Mouse (Mus musculus): Measurements from ENCODE around the gene Col27a1.
A peak's percentile ranks its signal among the peaks of the same experiment; 100 is the strongest.

Col27a1 gene

DNA sequence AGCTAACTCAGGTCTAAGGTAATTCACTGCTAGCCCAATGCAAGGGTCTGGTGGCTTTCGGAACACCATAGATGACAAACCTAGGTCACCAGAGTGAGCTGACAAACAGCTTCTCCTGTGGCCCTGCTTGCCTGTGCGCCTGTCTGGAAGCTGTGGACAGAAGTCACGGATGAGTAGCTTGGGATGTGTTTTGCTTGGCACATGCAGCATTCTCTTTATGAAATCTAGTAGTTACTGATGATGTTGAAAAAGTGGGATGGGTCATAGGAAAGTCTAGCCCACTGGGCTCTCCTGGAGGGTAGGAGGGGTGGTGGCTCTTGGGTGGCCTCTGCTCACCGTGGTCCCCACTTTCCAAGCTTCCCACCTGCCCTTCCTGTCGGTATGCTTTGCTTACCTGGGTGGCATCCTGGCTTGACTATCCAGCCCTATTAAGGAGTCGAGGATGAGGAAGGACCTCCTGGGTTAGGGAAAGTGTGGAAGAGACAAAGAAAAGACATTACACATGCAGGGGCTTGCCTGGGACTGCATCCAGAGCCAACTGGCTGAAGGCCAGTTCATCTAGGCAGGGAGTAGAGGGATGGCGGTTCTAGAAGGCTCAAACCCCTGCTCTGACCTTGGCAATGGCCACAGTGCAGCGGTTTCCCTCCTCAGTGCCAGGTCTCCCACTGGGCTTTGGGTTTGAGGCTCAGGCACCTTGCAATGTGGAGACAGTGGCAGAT lies 12.5 kb downstream of the Col27a1 start:
- DNase-seq: no peak

- peak; percentile 5 for DNase-seq
Measured at GRCm38 (mm10) chr4:63226883-63227235, 13.1 kb downstream of the Col27a1 start.

DNA sequence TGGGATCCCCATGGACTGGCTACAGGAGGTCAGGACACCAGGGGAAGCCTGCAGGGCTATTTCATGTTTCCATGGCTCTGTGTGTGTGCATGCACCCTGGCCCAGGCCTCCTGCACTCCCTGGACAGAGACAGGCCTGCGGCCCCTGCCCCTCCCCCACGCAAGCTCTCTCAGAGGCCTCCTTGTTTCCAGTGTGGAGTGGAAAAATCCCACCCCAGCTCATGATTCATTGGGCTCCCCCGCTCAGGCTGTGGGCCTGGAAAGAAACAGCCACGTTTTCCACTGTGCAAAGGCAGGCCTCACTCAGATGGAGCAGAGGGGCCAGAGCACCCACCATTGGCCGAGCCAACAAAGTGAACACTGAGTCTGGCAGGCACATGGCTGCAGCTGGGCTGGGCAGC lies 15.1 kb downstream of the Col27a1 start:
- DNase-seq: peak; percentile 62

- DNase-seq: peak; percentile 77
Measured at GRCm38 (mm10) chr4:63229991-63230581, 16.3 kb downstream of the Col27a1 start.

- peak; percentile 81 for DNase-seq
Measured at GRCm38 (mm10) chr4:63231121-63231520, 17.3 kb downstream of the Col27a1 start.

GRCm38 (mm10) chr4:63232542-63233020 lies 18.8 kb downstream of the Col27a1 start:
- peak; percentile 80 for DNase-seq

DNA sequence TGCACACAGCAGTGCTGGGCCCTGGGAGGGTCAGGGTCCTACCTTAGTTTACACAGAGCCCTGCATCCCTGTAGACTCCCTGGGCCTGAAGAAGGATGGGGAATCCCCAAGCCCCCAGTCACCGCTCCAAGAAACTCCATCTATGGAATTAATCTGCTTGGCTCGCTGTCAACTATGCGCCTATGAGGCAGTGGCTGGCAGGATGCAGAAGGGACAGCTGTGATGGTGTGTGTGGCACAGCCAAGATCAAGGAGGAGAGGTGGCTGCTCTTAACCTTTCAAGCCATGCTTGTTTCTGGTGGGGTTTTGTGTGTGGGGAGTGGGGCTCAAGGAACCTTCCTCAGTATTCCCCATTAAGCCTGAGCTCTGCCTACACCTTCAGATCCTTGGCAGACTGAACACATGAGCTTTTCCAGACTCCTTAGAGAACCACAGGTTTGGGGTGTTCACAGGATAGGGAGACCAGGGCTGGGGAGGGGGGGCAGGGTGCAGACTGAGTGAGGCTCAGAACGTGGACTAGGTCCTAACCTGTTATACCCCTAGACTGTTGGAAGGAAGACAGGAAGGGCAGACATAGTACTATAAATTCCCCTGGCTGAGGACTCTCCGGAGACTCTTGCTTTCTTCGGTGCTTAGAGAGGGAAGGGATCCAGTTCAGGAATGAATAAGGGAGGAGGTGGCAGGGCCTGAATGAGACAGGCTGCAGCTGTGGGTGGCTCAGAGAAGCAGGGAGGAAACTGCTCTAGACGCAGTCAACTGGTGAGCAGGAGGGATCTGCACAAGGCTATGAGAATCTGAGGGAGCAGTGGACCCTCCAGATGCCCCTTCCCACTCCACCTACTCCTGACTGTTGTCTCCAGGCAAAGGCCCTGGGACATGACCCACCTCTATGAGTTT lies 20.0 kb downstream of the Col27a1 start:
- DNase-seq: no peak

DNA sequence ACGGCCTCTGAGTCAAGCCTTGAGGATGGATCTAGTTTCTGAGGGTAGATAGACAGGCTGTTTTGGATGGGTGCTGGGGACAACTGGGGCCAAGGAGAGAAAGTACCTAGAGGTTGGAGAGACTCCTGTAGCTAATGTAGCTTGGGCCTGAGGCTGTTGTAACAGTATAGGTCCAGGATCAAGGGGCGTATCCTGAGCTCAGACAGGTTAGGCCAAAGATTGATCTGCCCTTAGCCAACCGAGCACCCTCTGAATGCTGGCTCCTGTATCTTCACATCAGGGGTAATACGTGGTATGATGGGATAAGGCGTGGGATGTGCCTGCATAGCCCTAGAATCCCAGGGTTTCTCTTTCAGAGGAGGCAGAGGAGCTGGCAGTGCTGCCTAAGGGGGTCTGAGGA lies 21.0 kb downstream of the Col27a1 start:
- no peak for DNase-seq

DNA sequence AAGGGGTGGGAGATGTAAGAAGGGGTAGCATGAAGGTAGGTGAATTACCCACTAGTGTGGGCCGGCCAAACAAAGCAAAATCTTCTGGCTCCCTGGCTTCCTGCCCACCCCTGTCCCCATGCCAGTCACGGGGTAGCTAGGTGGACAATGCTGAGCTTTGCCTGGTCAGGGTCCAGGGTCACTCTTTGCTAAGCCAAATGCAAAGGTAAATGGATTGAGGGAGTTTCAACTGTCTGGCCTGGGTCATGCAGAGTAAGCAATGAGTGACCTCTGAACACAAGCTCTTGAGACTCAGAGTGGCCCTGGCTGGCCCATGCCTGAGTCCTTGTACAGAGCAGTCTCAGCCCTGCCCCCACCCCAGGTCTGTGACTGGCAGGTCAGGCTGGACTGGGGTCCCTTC lies 22.4 kb downstream of the Col27a1 start:
- peak; percentile 68 for DNase-seq

DNA sequence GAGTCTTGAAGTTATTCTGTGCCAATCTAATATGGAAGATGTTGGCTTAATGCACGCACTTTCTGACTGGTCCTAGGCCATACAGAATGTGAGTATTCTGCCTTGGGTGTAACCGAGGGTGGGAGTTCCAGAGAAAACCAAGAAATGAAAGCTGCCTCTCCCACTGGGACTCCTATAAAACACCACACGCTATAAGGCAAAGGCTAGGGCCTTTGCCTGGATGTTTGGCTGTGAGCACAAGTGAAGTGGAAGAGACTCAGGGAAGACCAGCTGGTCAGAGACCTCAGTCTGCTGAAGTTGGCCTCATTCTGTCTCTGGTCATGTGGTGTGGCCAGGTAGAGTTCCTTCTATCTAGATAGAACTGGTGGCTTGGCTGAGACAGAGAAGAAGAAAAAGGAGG lies 23.4 kb downstream of the Col27a1 start:
- peak; percentile 77 for DNase-seq

DNA sequence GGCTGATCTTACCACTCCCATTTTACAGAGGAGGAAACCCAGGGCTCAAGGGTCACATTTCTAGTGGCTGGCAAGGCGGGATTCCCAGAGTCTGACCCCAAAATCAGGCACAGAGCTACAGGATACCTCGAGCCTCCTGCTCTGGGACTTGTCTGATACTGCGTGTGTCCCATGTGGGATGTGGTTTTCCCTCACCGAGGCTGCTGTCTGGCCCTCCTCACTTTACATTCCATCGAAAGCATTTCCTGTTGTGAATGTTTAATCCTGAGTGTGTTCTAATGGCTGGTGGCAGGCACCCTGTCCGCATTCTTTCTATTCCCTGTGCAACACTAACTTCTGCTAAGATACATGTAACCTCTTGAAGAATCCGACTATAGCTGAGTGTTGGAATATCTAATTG lies 24.3 kb downstream of the Col27a1 start:
- no peak for DNase-seq

GRCm38 (mm10) chr4:63238722-63239121 lies 24.9 kb downstream of the Col27a1 start:
- DNase-seq: no peak

- no peak for DNase-seq
Measured at GRCm38 (mm10) chr4:63241031-63241430, 27.2 kb downstream of the Col27a1 start.

DNA sequence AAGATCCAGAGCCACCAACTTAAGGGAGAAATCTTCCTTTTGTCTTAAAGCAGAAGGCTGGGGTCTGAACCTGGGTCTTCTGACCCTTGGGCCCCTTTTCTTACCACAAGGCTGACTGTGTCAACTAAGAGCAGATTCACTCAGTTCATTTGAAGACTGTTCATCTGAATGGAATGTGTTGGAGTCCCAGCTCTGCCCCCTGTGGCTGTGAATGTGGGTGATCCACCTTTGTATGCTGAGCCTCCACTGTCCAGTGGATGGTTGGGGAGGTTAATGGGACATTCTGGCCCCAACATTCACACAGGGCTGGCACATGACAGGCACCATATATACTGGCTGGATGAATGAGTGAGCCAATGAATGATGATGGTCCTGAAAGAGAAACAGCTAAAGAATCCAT lies 34.2 kb downstream of the Col27a1 start:
- DNase-seq: no peak

DNA sequence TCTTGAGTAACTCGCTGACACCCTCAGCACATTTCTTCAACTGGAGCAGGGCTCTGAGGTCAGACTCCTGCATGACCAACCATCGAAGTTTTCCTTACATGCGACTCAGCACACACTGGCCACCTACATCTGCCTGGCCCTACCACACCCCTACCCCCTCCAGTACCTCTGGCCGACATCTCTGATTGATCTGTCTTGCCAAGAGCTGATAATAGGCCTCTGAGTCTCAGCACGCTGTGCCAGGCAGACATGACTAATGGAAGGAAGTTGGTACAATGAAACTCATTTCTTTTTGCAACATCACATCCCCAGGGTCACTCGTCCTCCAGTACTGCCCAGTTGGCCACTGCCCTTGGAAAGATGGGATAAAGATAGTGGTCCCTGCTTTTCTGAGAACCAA lies 35.1 kb downstream of the Col27a1 start:
- DNase-seq: no peak

DNA sequence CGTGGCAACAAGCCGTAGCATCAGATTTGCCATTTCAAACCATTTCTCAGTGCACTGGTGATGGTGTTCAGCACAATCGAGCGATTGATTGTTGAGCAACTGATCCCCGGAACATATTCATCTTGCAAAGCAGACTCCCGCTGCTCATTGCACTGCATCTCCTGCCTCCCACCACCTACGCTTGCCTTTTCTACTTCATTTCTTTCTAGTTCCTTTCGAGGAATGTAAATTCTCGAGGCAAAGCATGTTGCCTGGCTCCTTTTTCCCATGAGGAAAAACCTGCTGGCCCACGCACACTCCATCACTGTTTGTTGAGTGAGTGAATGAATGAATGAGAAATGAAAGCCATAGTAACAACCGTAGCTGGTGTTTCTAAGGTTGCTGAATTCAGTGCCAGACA lies 38.0 kb downstream of the Col27a1 start:
- no peak for DNase-seq

GRCm38 (mm10) chr4:63253716-63254115 lies 39.9 kb downstream of the Col27a1 start:
- peak; percentile 32 for DNase-seq

GRCm38 (mm10) chr4:63254151-63254550 lies 40.3 kb downstream of the Col27a1 start:
- DNase-seq: no peak

DNA sequence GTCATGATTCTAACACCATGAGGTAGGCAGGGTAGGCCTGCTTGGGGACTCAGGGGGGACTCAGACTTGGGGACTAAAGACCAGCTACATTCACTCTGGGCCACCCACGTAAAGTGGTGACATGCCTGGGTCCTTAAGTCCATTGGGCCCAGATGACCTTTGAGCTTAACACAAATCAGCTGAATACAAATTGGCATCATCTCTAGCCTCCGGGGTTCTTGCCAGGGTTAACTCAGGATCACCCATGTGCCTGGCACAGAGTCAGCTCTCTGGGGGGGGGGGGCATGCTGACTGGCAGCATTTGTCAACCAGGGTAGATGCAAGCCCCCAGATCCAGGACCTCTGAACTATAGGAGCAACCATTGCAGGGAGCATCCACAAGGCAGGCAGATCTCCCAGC lies 42.6 kb downstream of the Col27a1 start:
- DNase-seq: peak; percentile 15

DNA sequence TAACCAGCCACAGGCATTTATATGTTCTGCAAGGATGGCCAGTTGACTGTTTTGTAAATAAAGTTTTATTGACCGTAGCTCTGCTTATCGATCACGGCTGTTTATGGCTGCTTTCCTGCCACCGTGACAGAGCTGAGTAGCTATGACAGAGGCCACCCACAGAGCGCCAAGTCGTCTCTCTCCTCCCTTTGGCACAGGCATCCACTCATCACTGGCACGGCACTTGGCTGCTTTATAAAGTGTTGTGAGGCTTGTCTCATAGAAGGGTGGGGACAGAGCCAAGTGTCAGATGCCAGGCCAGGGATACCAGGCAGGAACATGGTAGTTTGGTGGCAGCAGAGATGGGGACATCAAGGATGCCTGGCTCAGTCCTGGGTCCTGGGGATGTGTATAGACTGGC lies 43.5 kb downstream of the Col27a1 start:
- DNase-seq: peak; percentile 63

DNA sequence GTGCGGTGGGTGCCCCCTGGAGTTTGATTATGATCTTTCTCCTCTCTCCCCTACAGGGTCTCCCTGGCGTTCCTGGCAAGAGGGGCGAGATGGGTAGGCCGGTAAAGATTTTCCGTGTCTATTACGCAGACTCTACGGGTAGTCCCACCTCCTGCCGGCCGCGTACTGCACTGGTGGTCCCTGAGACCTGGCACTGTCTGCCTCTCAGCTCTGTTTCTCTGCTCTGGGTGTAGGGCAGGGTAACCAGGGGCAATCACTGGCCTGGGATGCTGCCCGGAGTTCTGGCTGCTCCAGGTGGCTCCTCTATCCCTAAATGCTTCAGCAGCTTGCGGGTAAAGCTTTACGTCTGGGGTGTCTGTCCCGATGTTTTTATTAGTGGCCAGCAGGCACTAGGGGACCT lies 44.3 kb downstream of the Col27a1 start:
- DNase-seq: peak; percentile 30

- DNase-seq: peak; percentile 81
Measured at GRCm38 (mm10) chr4:63259066-63259465, 45.3 kb downstream of the Col27a1 start.

GRCm38 (mm10) chr4:63260506-63260905 lies 46.7 kb downstream of the Col27a1 start:
- DNase-seq: no peak

- DNase-seq: no peak
Measured at GRCm38 (mm10) chr4:63262941-63263340, 49.1 kb downstream of the Col27a1 start.

All from cerebellum, adult 9-11 months (tissue).